Mouse (Mus musculus) embryonic facial prominence, embryonic 12.5 days (tissue): ENCODE measurements at regions not wholly inside any gene's neighbourhood (a gene's known extent, or its start where the extent isn't known, plus 50 kb on each side); places are given as distances from the start of the nearest gene placed in this dataset.

Experiments
- ATAC-seq: fragments of 200-750 bp; cut with Nextera tagmentation; 2 replicates; pipeline ENCODE4 v1.8.0; 2017; ENCODE audit not compliant: insufficient number of reproducible peaks, insufficient read depth, low FRiP score, low TSS enrichment
- H3K27ac ChIP-seq: fragments of 300-500 bp; sonication (generic); 2 replicates; pipeline ENCODE4 v1.5.1; 2016; ENCODE audit warnings: mild to moderate bottlenecking
- H3K27me3 ChIP-seq: fragments of 300-500 bp; sonication (generic); 2 replicates; pipeline ENCODE4 v1.6.1; 2016; ENCODE audit warnings: mild to moderate bottlenecking, moderate library complexity
- H3K36me3 ChIP-seq: fragments of 300-500 bp; sonication (generic); 2 replicates; pipeline ENCODE4 v1.6.1; 2016; ENCODE audit warnings: mild to moderate bottlenecking
- H3K4me1 ChIP-seq: fragments of 300-500 bp; sonication (generic); 2 replicates; pipeline ENCODE4 v1.6.1; 2016
- H3K4me2 ChIP-seq: fragments of 300-500 bp; sonication (generic); replicated peaks from 2 replicates; pipeline ENCODE4 v1.6.1; 2016; ENCODE audit warnings: mild to moderate bottlenecking, moderate library complexity
- H3K4me3 ChIP-seq: fragments of 300-500 bp; sonication (generic); 2 replicates; pipeline ENCODE4 v1.5.1; 2016; ENCODE audit warnings: mild to moderate bottlenecking
- H3K9ac ChIP-seq: fragments of 300-500 bp; sonication (generic); 2 replicates; pipeline ENCODE4 v1.6.1; 2016; ENCODE audit warnings: mild to moderate bottlenecking, moderate library complexity
- H3K9me3 ChIP-seq: fragments of 300-500 bp; sonication (generic); 2 replicates; pipeline ENCODE4 v1.6.1; 2016; ENCODE audit warnings: mild to moderate bottlenecking, moderate library complexity
- WGBS: fragments of 180-500 bp; shearing (Covaris S2); methylation state at CpG from one replicate; pipeline ENCODE4 v1.1.7; 2016; 5-methylcytosine and 5-hydroxymethylcytosine counted together

DNA sequence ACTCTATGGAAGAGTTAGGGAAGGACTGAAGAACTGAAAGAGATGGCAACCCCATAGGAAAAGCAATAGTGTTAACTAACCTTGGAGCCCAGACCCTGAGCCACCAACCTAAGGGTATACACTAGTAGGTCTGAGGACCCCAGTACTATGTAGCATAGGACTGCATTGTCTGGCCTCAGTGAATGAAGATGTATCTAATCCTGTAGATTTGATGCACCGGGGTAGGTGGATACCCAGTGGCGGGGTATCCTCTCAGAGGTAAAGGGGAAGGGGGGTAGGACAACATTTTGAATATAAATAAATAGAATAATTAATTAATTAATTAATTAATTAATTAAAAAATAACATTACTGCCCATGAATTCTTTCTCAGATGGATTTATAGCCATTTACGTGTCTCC is 387.9 kb upstream of the 4921530L21Rik start:
- Histone ChIP-seq H3K36me3 (no peaks in the 10 kb centered on the region), H3K4me3 (no peak overlapping the region), H3K27me3 (no peaks in the 10 kb centered on the region), H3K9me3 (no peaks in the 10 kb centered on the region), H3K4me2 (no peak overlapping the region), H3K27ac (no peak overlapping the region), H3K4me1 (no peaks in the 10 kb centered on the region), H3K9ac (no peak overlapping the region)
- ATAC-seq, result no peak
- WGBS, result 88% methylated on average over 3 of the region's 3 CpGs

- WGBS, result 69% methylated on average over 2 of the region's 2 CpGs
- ATAC-seq, result no peak
- no peak overlapping the region for H3K27ac ChIP-seq
- H3K4me2 ChIP-seq, result no peak overlapping the region
- H3K4me1 ChIP-seq, result no peaks in the 10 kb centered on the region
- H3K27me3 ChIP-seq, result no peaks in the 10 kb centered on the region
- H3K9me3 ChIP-seq, result no peaks in the 10 kb centered on the region
- H3K4me3 ChIP-seq, result no peak overlapping the region
- H3K36me3 ChIP-seq, result no peaks in the 10 kb centered on the region
- H3K9ac ChIP-seq, result no peak overlapping the region
These were observed 387.1 kb upstream of the 4921530L21Rik start for GRCm38 (mm10) chr14:95493958-95494357.

GRCm38 (mm10) chr14:95515072-95515471 is 366.0 kb upstream of the 4921530L21Rik start:
- no peaks in the 10 kb centered on the region for H3K27me3 ChIP-seq
- H3K36me3 ChIP-seq, result no peaks in the 10 kb centered on the region
- ATAC-seq, result no peak
- no peaks in the 10 kb centered on the region for H3K4me1 ChIP-seq
- H3K27ac ChIP-seq, result no peak overlapping the region
- no peaks in the 10 kb centered on the region for H3K9me3 ChIP-seq
- H3K4me2 ChIP-seq, result no peak overlapping the region
- H3K9ac ChIP-seq, result no peak overlapping the region
- WGBS, result 72% methylated on average over 1 of the region's 1 CpGs
- H3K4me3 ChIP-seq, result no peak overlapping the region

GRCm38 (mm10) chr14:95518837-95519236 is 362.2 kb upstream of the 4921530L21Rik start:
- no peak overlapping the region for H3K9ac ChIP-seq
- 87% methylated on average over 1 of the region's 1 CpGs for WGBS
- H3K27me3 ChIP-seq, result no peaks in the 10 kb centered on the region
- H3K4me3 ChIP-seq, result no peak overlapping the region
- H3K9me3 ChIP-seq, result no peaks in the 10 kb centered on the region
- H3K4me1 ChIP-seq, result no peaks in the 10 kb centered on the region
- ATAC-seq, result no peak
- no peaks in the 10 kb centered on the region for H3K36me3 ChIP-seq
- no peak overlapping the region for H3K4me2 ChIP-seq
- H3K27ac ChIP-seq, result no peak overlapping the region

DNA sequence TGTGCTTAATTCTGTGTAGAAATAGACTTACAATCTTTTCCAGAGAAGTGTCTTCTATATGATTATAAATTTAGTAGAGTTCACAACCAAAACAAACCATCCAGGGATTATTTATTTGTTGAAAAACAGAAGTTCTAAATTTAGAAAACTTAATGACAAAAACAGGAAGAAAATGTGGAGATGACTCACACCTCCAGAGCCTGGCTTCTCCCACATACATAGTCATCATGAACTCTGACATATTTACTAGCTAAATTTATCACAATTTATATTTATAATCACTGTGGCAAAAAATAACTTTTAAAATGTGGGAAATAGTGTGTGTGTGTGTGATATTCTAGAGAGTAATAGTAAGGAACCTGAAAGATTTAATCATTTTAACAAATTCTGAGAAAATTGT is 337.2 kb upstream of the 4921530L21Rik start:
- ATAC-seq, result no peak
- Histone ChIP-seq H3K27me3 (no peaks in the 10 kb centered on the region), H3K9ac (no peak overlapping the region), H3K4me1 (no peaks in the 10 kb centered on the region), H3K4me3 (no peak overlapping the region), H3K36me3 (no peaks in the 10 kb centered on the region), H3K9me3 (no peaks in the 10 kb centered on the region), H3K27ac (no peak overlapping the region), H3K4me2 (no peak overlapping the region)

DNA sequence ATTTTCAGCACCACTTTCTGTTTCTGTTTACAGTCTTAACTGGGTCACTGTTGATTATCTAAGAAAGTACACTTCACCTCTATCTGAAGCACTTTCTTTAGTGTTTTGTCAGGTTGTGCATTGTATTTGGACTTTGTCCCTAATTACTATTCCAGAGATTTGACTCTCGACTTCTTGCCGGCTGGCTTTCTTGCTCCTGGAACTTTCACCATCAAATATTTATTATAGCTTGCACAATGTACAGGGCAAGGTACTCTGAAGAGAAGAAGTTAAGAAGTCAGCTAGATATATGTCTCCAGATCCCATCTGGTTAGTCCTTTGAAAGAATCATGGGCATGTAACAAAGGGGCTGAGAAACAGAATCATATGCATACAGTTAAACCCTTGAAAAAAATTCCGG is 290.0 kb upstream of the 4921530L21Rik start:
- no peak overlapping the region for H3K9ac ChIP-seq
- H3K4me1 ChIP-seq, result no peaks in the 10 kb centered on the region
- no peaks in the 10 kb centered on the region for H3K27me3 ChIP-seq
- H3K4me2 ChIP-seq, result no peak overlapping the region
- no peak overlapping the region for H3K27ac ChIP-seq
- WGBS, result 83% methylated on average over 3 of the region's 3 CpGs
- ATAC-seq, result no peak
- no peaks in the 10 kb centered on the region for H3K36me3 ChIP-seq
- H3K4me3 ChIP-seq, result no peak overlapping the region
- H3K9me3 ChIP-seq, result no peaks in the 10 kb centered on the region

DNA sequence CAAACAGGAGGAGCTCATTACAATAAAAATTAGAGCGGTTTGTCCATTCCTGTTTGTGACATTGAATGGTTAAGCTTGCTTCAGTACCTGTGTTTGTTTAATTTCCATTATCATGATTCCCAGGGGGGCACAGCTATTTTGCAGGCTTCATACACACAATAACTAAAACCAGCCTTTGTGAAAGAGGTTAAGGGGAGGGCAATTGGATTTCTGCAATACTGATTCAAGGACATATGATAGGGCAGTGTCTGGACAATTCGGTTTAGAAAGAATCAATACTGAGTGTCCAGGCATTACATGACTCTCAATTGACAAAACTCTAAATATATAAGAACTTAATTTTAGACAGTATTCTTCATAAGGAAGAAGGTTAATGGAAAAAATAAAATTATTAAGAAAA is 284.7 kb upstream of the 4921530L21Rik start:
- no peaks in the 10 kb centered on the region for H3K36me3 ChIP-seq
- H3K4me2 ChIP-seq, result no peak overlapping the region
- H3K27ac ChIP-seq, result no peak overlapping the region
- H3K9ac ChIP-seq, result no peak overlapping the region
- H3K4me3 ChIP-seq, result no peak overlapping the region
- no peaks in the 10 kb centered on the region for H3K27me3 ChIP-seq
- H3K4me1 ChIP-seq, result no peaks in the 10 kb centered on the region
- ATAC-seq, result no peak
- 63% methylated on average over 2 of the region's 2 CpGs for WGBS
- no peaks in the 10 kb centered on the region for H3K9me3 ChIP-seq

DNA sequence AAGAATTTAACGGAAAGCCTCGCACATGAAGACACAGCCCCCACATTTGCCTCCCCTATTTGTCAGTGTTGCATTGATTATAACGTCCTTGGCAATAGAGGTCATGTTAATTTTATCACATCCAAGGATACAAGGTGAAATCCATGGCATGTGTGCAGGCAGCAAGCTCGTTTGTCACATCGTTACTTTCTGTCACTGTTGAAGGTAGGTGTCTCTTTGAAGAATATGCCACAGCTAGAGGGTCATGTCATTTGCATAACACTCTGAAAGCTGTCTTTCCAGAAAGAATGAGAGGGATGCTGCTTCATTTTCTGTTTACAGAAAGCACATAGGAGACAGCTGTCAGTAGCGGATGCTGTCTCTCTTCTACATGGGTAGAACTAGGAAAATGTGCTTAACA is 235.1 kb upstream of the 4921530L21Rik start:
- H3K27ac ChIP-seq, result no peak overlapping the region
- H3K4me2 ChIP-seq, result no peak overlapping the region
- no peak overlapping the region for H3K9ac ChIP-seq
- no peaks in the 10 kb centered on the region for H3K4me1 ChIP-seq
- no peaks in the 10 kb centered on the region for H3K9me3 ChIP-seq
- WGBS, result 63% methylated on average over 6 of the region's 6 CpGs
- H3K4me3 ChIP-seq, result no peak overlapping the region
- ATAC-seq, result no peak
- no peaks in the 10 kb centered on the region for H3K36me3 ChIP-seq
- H3K27me3 ChIP-seq, result no peaks in the 10 kb centered on the region

- Histone ChIP-seq H3K36me3 (no peaks in the 10 kb centered on the region), H3K27ac (no peak overlapping the region), H3K9me3 (no peaks in the 10 kb centered on the region), H3K27me3 (no peaks in the 10 kb centered on the region), H3K9ac (no peak overlapping the region), H3K4me3 (no peak overlapping the region), H3K4me2 (no peak overlapping the region), H3K4me1 (no peaks in the 10 kb centered on the region)
- no peak for ATAC-seq
- 48% methylated on average over 1 of the region's 1 CpGs for WGBS
These were observed 221.5 kb upstream of the 4921530L21Rik start for GRCm38 (mm10) chr14:95659552-95659951.

DNA sequence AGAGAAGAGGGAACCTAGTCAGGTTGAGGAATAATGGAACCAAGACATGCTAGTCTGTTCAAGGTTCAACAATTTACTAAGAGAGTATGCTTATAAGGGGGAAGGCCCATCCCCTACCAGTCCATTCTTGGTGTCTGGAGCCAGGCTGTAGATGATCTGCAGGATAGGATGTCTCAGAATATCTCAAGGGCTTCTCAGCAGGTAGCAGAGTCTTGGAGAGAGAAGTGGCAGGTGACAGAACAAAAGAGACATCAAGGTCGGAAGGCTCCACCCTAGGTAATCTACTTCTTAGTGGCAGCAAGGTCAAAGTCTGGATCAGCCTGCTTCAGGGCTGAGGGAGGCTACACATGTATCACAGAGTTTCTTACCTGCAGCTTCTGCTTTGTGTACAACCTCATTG is 220.2 kb upstream of the 4921530L21Rik start:
- Histone ChIP-seq H3K27me3 (no peaks in the 10 kb centered on the region), H3K4me1 (no peaks in the 10 kb centered on the region), H3K9ac (no peak overlapping the region), H3K4me2 (no peak overlapping the region), H3K36me3 (no peaks in the 10 kb centered on the region), H3K27ac (no peak overlapping the region), H3K4me3 (no peak overlapping the region), H3K9me3 (no peaks in the 10 kb centered on the region)
- no peak for ATAC-seq
- WGBS, result 65% methylated on average over 1 of the region's 1 CpGs

DNA sequence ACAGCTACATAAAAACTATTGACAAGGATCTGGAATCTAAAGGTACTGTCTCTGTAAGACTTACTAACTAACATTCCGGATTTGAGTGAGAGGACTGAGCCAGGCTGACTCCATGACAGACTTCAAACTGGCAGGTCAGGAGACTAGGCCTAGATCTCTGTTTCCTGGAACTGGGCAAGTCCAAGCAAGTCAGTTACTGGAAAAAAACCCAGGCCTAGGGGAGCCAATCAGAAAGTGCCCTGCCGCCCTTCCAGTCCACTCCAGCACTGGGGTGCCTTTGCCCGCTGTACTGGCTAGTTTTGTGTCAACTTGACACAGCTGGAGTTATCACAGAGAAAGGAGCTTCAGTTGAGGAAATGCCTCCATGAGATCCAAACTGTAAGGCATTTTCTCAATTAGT is 219.6 kb upstream of the 4921530L21Rik start:
- H3K9me3 ChIP-seq, result no peaks in the 10 kb centered on the region
- H3K36me3 ChIP-seq, result no peaks in the 10 kb centered on the region
- H3K4me3 ChIP-seq, result no peak overlapping the region
- no peak overlapping the region for H3K9ac ChIP-seq
- no peak for ATAC-seq
- 95% methylated on average over 3 of the region's 3 CpGs for WGBS
- no peak overlapping the region for H3K4me2 ChIP-seq
- no peak overlapping the region for H3K27ac ChIP-seq
- no peaks in the 10 kb centered on the region for H3K4me1 ChIP-seq
- H3K27me3 ChIP-seq, result no peaks in the 10 kb centered on the region

- Histone ChIP-seq H3K4me2 (no peak overlapping the region), H3K4me3 (no peak overlapping the region), H3K9me3 (no peaks in the 10 kb centered on the region), H3K27me3 (no peaks in the 10 kb centered on the region), H3K27ac (no peak overlapping the region), H3K4me1 (no peaks in the 10 kb centered on the region), H3K9ac (no peak overlapping the region), H3K36me3 (no peaks in the 10 kb centered on the region)
- no peak for ATAC-seq
- 73% methylated on average over 1 of the region's 1 CpGs for WGBS
These were observed 193.6 kb upstream of the 4921530L21Rik start for GRCm38 (mm10) chr14:95687448-95687847.

DNA sequence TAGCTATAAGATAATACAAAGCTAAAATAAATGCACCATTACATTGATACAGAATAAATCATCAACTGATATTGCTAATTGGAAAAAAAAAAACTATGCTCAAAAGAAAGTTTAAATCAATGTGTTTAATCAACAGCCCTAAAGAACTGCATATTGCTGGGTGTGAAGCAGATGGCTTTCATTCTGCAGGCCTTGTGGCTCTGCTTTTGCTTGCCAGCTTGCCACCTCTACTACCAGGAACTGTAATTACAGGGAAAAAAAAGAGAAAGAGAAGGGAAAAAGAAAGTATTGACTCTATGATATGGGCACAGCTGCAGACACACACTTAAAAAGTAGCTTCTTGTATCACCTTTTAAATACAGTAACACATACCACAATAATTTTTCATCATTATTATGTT is 192.4 kb upstream of the 4921530L21Rik start:
- H3K27me3 ChIP-seq, result no peaks in the 10 kb centered on the region
- no peaks in the 10 kb centered on the region for H3K36me3 ChIP-seq
- H3K9me3 ChIP-seq, result no peaks in the 10 kb centered on the region
- ATAC-seq, result no peak
- H3K27ac ChIP-seq, result no peak overlapping the region
- no peak overlapping the region for H3K9ac ChIP-seq
- no peaks in the 10 kb centered on the region for H3K4me1 ChIP-seq
- H3K4me2 ChIP-seq, result no peak overlapping the region
- no peak overlapping the region for H3K4me3 ChIP-seq
